Mouse (Mus musculus): ENCODE data around the gene Tlx1. TPM values are rescaled to one million over a fixed set of nuclear protein-coding genes. Genes with fewer than 3 reads are reported as not detected.

Gene Tlx1
- not detected in 2 replicates for total RNA-seq (2023)

DNA sequence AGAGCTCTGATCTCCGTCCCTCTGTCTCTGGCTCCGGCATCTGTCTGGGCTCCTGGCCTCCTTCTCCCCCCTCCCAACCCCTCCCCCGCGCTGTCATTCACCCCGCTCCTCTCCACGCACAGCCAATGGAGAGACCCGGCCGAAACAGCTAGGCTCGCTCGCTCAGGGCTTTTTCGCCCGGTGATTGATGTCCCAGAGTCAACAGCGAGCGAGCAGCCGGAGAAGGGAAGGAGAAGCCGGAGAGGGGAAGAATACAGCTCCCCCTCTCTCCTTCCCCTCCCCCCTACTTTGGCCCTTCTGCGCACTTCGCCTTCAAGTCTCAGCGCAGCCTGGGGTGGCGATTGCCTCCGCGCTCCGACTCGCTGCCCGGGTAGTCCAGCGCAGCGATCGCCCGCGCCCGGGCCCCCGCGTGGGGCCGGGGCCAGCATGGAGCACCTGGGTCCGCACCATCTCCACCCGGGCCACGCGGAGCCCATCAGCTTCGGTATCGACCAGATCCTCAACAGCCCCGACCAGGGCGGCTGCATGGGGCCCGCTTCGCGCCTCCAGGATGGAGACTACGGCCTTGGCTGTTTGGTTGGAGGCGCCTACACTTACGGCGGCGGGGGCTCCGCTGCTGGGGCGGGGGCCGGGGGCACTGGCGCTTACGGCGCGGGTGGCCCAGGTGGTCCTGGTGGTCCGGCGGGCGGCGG is at the start of gene Tlx1:
Gene Tlx1 (plus strand): TSS at position 191 of the 692 bp plus-strand sequence.

Other genes with a start within 250 kb of the Tlx1 start
- gene Slf2, start 219.5 kb upstream of the Tlx1 start, total RNA-seq (2023), result 22.5 and 30.9 TPM in 2 replicates
- gene Sema4g, start 161.6 kb upstream of the Tlx1 start, total RNA-seq (2023), result not detected in 2 replicates
- gene Twnk, start 145.0 kb upstream of the Tlx1 start, total RNA-seq (2023), result 5.9 and 7.2 TPM in 2 replicates
- gene Mrpl43, start 144.2 kb upstream of the Tlx1 start, total RNA-seq (2023), result 35.2 and 44.8 TPM in 2 replicates
- gene Lzts2, start 136.3 kb upstream of the Tlx1 start, total RNA-seq (2023), result 0.16 and 0.43 TPM in 2 replicates
- gene Pdzd7, start 105.0 kb upstream of the Tlx1 start, total RNA-seq (2023), result not detected in 2 replicates
- 14.5 and 17.5 TPM in 2 replicates for gene Sfxn3, start 103.2 kb upstream of the Tlx1 start, total RNA-seq (2023)
- gene Kazald1, start 75.4 kb upstream of the Tlx1 start, total RNA-seq (2023), result 0.57 TPM in 1 of 2 replicates, not detected in the other
- not detected in 2 replicates for gene Lbx1, start 85.1 kb downstream of the Tlx1 start, total RNA-seq (2023)
- gene Btrc, start 213.1 kb downstream of the Tlx1 start, total RNA-seq (2023), result 10.3 and 11.1 TPM in 2 replicates

All from neutrophil, adult 65 days (primary cell).